Mouse (Mus musculus) MEL (cell line): ENCODE measurements around the gene Stum. TPM values are rescaled to one million over a fixed set of nuclear protein-coding genes. Genes with fewer than 3 reads are reported as not detected.

ENCODE experiments used
- DNase-seq: peaks from one replicate; pipeline ENCODE4 v3.0.0; 2011; ENCODE audit warnings: low read depth, low spot score
- H3K27ac ChIP-seq: 2 replicates; pipeline ENCODE4 v1.5.1; 2012; ENCODE audit warnings: low read depth, mild to moderate bottlenecking, control low read depth, low read length, moderate library complexity; ENCODE audit not compliant: control insufficient read depth
- H3K27me3 ChIP-seq, 2 experiments: fragments of 150-350 bp in 1 of 2; sonication (generic) in 1 of 2; 2 replicates each; pipeline ENCODE4 v1.6.1; 2012; ENCODE audit warnings: low read length in 2 of 2, mild to moderate bottlenecking in 2 of 2, improper control_type of control experiment in 1 of 2, moderate library complexity in 1 of 2; ENCODE audit not compliant: insufficient read depth in 2 of 2, control insufficient read depth in 1 of 2
- H3K36me3 ChIP-seq, 2 experiments: 2 replicates each; pipeline ENCODE4 v1.6.1; 2012 to 2014; ENCODE audit warnings: low read length in 2 of 2, improper control_type of control experiment in 1 of 2, inconsistent platforms in 1 of 2, mild to moderate bottlenecking in 1 of 2; ENCODE audit not compliant: insufficient read depth in 2 of 2, control insufficient read depth in 1 of 2
- H3K4me1 ChIP-seq, 2 experiments: fragments of 150-350 bp in 1 of 2; sonication (generic) in 1 of 2; 2 replicates each; pipeline ENCODE4 v1.6.1; 2012; ENCODE audit warnings: low read length in 2 of 2, improper control_type of control experiment in 1 of 2, mild to moderate bottlenecking in 1 of 2; ENCODE audit not compliant: insufficient read depth in 2 of 2, control insufficient read depth in 1 of 2
- H3K4me3 ChIP-seq, 2 experiments: fragments of 150-350 bp in 1 of 2; sonication (generic) in 1 of 2; 2 replicates each; pipeline ENCODE4 v1.5.1; 2012; ENCODE audit warnings: low read depth in 2 of 2, low read length in 2 of 2, mild to moderate bottlenecking in 2 of 2, moderate library complexity in 2 of 2, control low read depth in 1 of 2, improper control_type of control experiment in 1 of 2; ENCODE audit not compliant: control insufficient read depth in 1 of 2, insufficient read depth in 1 of 2
- H3K79me2 ChIP-seq: 2 replicates; pipeline ENCODE4 v1.6.1; 2012; ENCODE audit warnings: mild to moderate bottlenecking, low read length, moderate library complexity; ENCODE audit not compliant: control insufficient read depth, poor library complexity, insufficient read depth
- H3K9ac ChIP-seq: 2 replicates; pipeline ENCODE4 v1.6.1; 2012; ENCODE audit warnings: low read depth, mild to moderate bottlenecking, control low read depth, low read length, moderate library complexity; ENCODE audit not compliant: control insufficient read depth, poor library complexity, severe bottlenecking
- H3K9me3 ChIP-seq: fragments of 150-350 bp; sonication (generic); replicated peaks from 2 replicates; pipeline ENCODE4 v1.6.1; 2012; ENCODE audit warnings: mild to moderate bottlenecking, low read length, improper control_type of control experiment, moderate library complexity; ENCODE audit not compliant: insufficient read depth
- BHLHE40 ChIP-seq: IDR thresholded peaks from 2 replicates; pipeline ENCODE4 v1.6.1; 2012; ENCODE audit warnings: low read depth, mild to moderate bottlenecking, inconsistent platforms, low read length, improper control_type of control experiment, borderline replicate concordance
- CHD1 ChIP-seq: IDR thresholded peaks from 2 replicates; pipeline ENCODE4 v1.6.1; 2012; ENCODE audit warnings: low read depth, mild to moderate bottlenecking, inconsistent platforms, low read length, improper control_type of control experiment
- CHD2 ChIP-seq: IDR thresholded peaks from 2 replicates; pipeline ENCODE4 v1.6.1; 2011; ENCODE audit warnings: low read length, improper control_type of control experiment
- E2F4 ChIP-seq: IDR thresholded peaks from 2 replicates; pipeline ENCODE4 v1.6.1; 2011; ENCODE audit warnings: low read depth, low read length, improper control_type of control experiment, borderline replicate concordance
- EP300 ChIP-seq, 2 experiments: IDR thresholded peaks; 2 replicates each; pipeline ENCODE4 v1.6.1; 2011; ENCODE audit warnings: improper control_type of control experiment in 2 of 2, low read length in 2 of 2, low read depth in 1 of 2, mild to moderate bottlenecking in 1 of 2
- ETS1 ChIP-seq: IDR thresholded peaks from 2 replicates; pipeline ENCODE4 v1.6.1; 2012; ENCODE audit warnings: low read depth, mild to moderate bottlenecking, inconsistent platforms, low read length, improper control_type of control experiment, moderate library complexity
- GATA1 ChIP-seq: IDR thresholded peaks from 2 replicates; pipeline ENCODE4 v1.6.1; 2011; ENCODE audit warnings: low read depth, low read length, improper control_type of control experiment
- JUND ChIP-seq: IDR thresholded peaks from 2 replicates; pipeline ENCODE4 v1.6.1; 2011; ENCODE audit warnings: low read depth, mild to moderate bottlenecking, improper control_type of control experiment, low read length
- MAFK ChIP-seq: IDR thresholded peaks from 2 replicates; pipeline ENCODE4 v1.6.1; 2011; ENCODE audit warnings: low read depth, mild to moderate bottlenecking, low read length, improper control_type of control experiment, borderline replicate concordance
- MEF2A ChIP-seq: IDR thresholded peaks from 2 replicates; pipeline ENCODE4 v1.6.1; 2014; ENCODE audit warnings: low read depth, mild to moderate bottlenecking, inconsistent platforms, low read length, improper control_type of control experiment; ENCODE audit not compliant: poor library complexity, insufficient replicate concordance, severe bottlenecking; ENCODE audit errors: extremely low read depth
- MXI1 ChIP-seq: IDR thresholded peaks from 2 replicates; pipeline ENCODE4 v1.6.1; 2011; ENCODE audit warnings: mild to moderate bottlenecking, low read depth, low read length, improper control_type of control experiment
- MYB ChIP-seq: IDR thresholded peaks from 2 replicates; pipeline ENCODE4 v1.6.1; 2011; ENCODE audit warnings: mild to moderate bottlenecking, low read depth, low read length, improper control_type of control experiment
- MYC ChIP-seq: IDR thresholded peaks from 2 replicates; pipeline ENCODE4 v1.6.1; 2011; ENCODE audit warnings: low read depth, mild to moderate bottlenecking, low read length, improper control_type of control experiment, moderate library complexity
- POLR2A ChIP-seq, 2 experiments: IDR thresholded peaks; 2 replicates each; pipeline ENCODE4 v1.6.1; 2011 to 2012; ENCODE audit warnings: low read length in 2 of 2, mild to moderate bottlenecking in 2 of 2, control low read depth in 1 of 2, improper control_type of control experiment in 1 of 2, low read depth in 1 of 2, moderate library complexity in 1 of 2; ENCODE audit not compliant: control insufficient read depth in 1 of 2, insufficient read depth in 1 of 2, poor library complexity in 1 of 2
- POLR2AphosphoS5 ChIP-seq: IDR thresholded peaks from 2 replicates; pipeline ENCODE4 v1.6.1; 2012; ENCODE audit warnings: low read depth, borderline replicate concordance, mild to moderate bottlenecking, inconsistent platforms, low read length, moderate library complexity, mixed read lengths
- RCOR1 ChIP-seq: IDR thresholded peaks from 2 replicates; pipeline ENCODE4 v1.6.1; 2012; ENCODE audit warnings: low read depth, mild to moderate bottlenecking, inconsistent platforms, low read length, improper control_type of control experiment
- SIN3A ChIP-seq: IDR thresholded peaks from 2 replicates; pipeline ENCODE4 v1.6.1; 2012; ENCODE audit warnings: low read length, improper control_type of control experiment, inconsistent platforms
- TBP ChIP-seq: IDR thresholded peaks from 2 replicates; pipeline ENCODE4 v1.8.0; 2011; ENCODE audit warnings: low read depth, low read length, improper control_type of control experiment
- USF2 ChIP-seq, 2 experiments: IDR thresholded peaks; 2 replicates each; pipeline ENCODE4 v1.6.1; 2011 to 2012; ENCODE audit warnings: improper control_type of control experiment in 2 of 2, low read length in 2 of 2, borderline replicate concordance in 1 of 2, inconsistent platforms in 1 of 2, low read depth in 1 of 2, mild to moderate bottlenecking in 1 of 2; ENCODE audit not compliant: insufficient read depth in 1 of 2
- ZKSCAN1 ChIP-seq: IDR thresholded peaks from 2 replicates; pipeline ENCODE4 v1.6.1; 2012; ENCODE audit warnings: low read depth, mild to moderate bottlenecking, inconsistent platforms, low read length, improper control_type of control experiment, moderate library complexity
- ZMIZ1 ChIP-seq: IDR thresholded peaks from 2 replicates; pipeline ENCODE4 v1.6.1; 2012; ENCODE audit warnings: low read depth, mild to moderate bottlenecking, inconsistent platforms, low read length, improper control_type of control experiment, moderate library complexity
- ZNF384 ChIP-seq: IDR thresholded peaks from 2 replicates; pipeline ENCODE4 v1.6.1; 2012; ENCODE audit warnings: low read depth, mild to moderate bottlenecking, inconsistent platforms, low read length, improper control_type of control experiment
- polyA plus RNA-seq, 2 experiments: library from polyadenylated mRNA; stranded (reverse) in 1 of 2; unstranded in 1 of 2; fragments of >175 nt in 1 of 2; fragments of >200 nt in 1 of 2; gene quantifications; 2 replicates each; pipeline versions ENCODE4 v1.2.1 to v1.2.4; 2012; ENCODE audit warnings: low replicate concordance in 2 of 2, low read depth in 1 of 2; ENCODE audit not compliant: insufficient read length in 2 of 2, insufficient read depth in 1 of 2, missing spikeins in 1 of 2
- total RNA-seq: library from RNA; depleted of rRNA; stranded (reverse); fragments of 300-350 nt; gene quantifications from 2 replicates; pipeline ENCODE4 v1.2.3, GENCODE M21; 2012

Gene Stum
- total and polyA plus RNA-seq, 3 experiments: not detected

- TF ChIP-seq GATA1 (no peak), BHLHE40 (no peak), ZKSCAN1 (no peak), MEF2A (no peak), ETS1 (no peak), ZNF384 (no peak), MAFK (no peak), E2F4 (no peak)
- H3K27ac ChIP-seq: no peak overlapping the region
- H3K4me1 ChIP-seq: no peaks in the 10 kb centered on the region
- peaks cover 2 to 4% of the 10 kb centered on the region in 2 experiments for H3K27me3 ChIP-seq
- no peak overlapping the region for H3K9ac ChIP-seq
- no peak overlapping the region for H3K4me3 ChIP-seq
- H3K9me3 ChIP-seq: no peaks in the 10 kb centered on the region
- DNase-seq: no peak
- peaks cover 0 to 3% of the 10 kb centered on the region in 2 experiments; a peak in 1 of 4 replicates for H3K36me3 ChIP-seq
- no peaks in the 10 kb centered on the region for H3K79me2 ChIP-seq
Observed at GRCm38 (mm10) chr1:180480325-180480724, 3.0 kb downstream of the Stum start.

GRCm38 (mm10) chr1:180473566-180473965 lies 9.7 kb downstream of the Stum start:
- no peaks in the 10 kb centered on the region for H3K79me2 ChIP-seq
- H3K9ac ChIP-seq: no peak overlapping the region
- DNase-seq: no peak
- no peak overlapping the region for H3K27ac ChIP-seq
- TF ChIP-seq GATA1: no peak
- TF ChIP-seq MYB: no peak
- TF ChIP-seq, all 39 proteins: peak for 0
- Histone ChIP-seq H3K27me3 (peaks cover 5 to 6% of the 10 kb centered on the region in 2 experiments), H3K36me3 (no peaks in the 10 kb centered on the region), H3K9me3 (no peaks in the 10 kb centered on the region), H3K4me1 (no peaks in the 10 kb centered on the region), H3K4me3 (no peak overlapping the region)

GRCm38 (mm10) chr1:180468004-180468403 lies 15.3 kb downstream of the Stum start:
- Histone ChIP-seq H3K27me3 (peaks cover 0 to 1% of the 10 kb centered on the region in 2 experiments; a peak in 1 of 4 replicates), H3K79me2 (no peaks in the 10 kb centered on the region), H3K9ac (no peak overlapping the region), H3K4me1 (no peaks in the 10 kb centered on the region; a peak in 1 of 4 replicates), H3K4me3 (no peak overlapping the region), H3K36me3 (no peaks in the 10 kb centered on the region), H3K9me3 (no peaks in the 10 kb centered on the region), H3K27ac (no peak overlapping the region)
- TF ChIP-seq MYC: no peak
- no peak for TF ChIP-seq ZMIZ1
- TF ChIP-seq USF2 (IDR thresholded peaks at IDR 0.05; ENCODE audit: borderline replicate concordance in 1 of 2, insufficient read depth in 1 of 2, low read depth in 1 of 2, low read length in 2 of 2): no peak
- TF ChIP-seq RCOR1: no peak
- TF ChIP-seq CHD1: no peak
- TF ChIP-seq ETS1: no peak
- TF ChIP-seq JUND: no peak
- no peak for TF ChIP-seq GATA1
- TF ChIP-seq MXI1: no peak
- no peak for TF ChIP-seq TBP
- TF ChIP-seq MYB: no peak
- no peak for TF ChIP-seq BHLHE40
- no peak for TF ChIP-seq SIN3A
- no peak for TF ChIP-seq POLR2AphosphoS5
- no peak for TF ChIP-seq POLR2A (IDR thresholded peaks at IDR 0.05; ENCODE audit: control insufficient read depth in 1 of 2, insufficient read depth in 1 of 2, low read depth in 1 of 2, low read length in 2 of 2, poor library complexity in 1 of 2)
- no peak for TF ChIP-seq ZKSCAN1
- no peak for TF ChIP-seq MAFK
- no peak for TF ChIP-seq CHD2
- TF ChIP-seq EP300 (IDR thresholded peaks at IDR 0.05; ENCODE audit: low read depth in 1 of 2, low read length in 2 of 2): no peak
- DNase-seq: no peak
